In genomic region chr2:145655373-145655960, GRCm38 (mm10) we compare ENCODE assay signal across 11 mouse cellular contexts. TPM values are rescaled to one million over a fixed set of nuclear protein-coding genes. Genes with fewer than 3 reads are reported as not detected.
DNase-seq lines count a peak whose midpoint lies in the region; ATAC-seq and TF ChIP-seq lines count a peak whose summit lies in the region.
"Had no signal": no experiment of that assay in that cellular context is flagged by ENCODE, and none has a peak within 500 bp of the region (broad histone marks: within the 10 kb centered on the region; RNA-seq: fewer than 3 reads in every experiment).

No protein-coding gene starts in this region.

- no peak for DNase-seq in heart, adult 8-10 months (ENCODE audit: low spot score)
- DNase-seq in layer of hippocampus, adult 2 months (ENCODE audit: low spot score in 2 of 2) = no peak
- no peak for DNase-seq in layer of hippocampus, adult 18-20 months (ENCODE audit: low spot score in 2 of 2)
- peak; percentile 57 for DNase-seq in embryo, embryonic 10 days (ENCODE audit: low spot score)
- DNase-seq in midbrain, postnatal 0 days (ENCODE audit: low spot score) = no peak
- no peak for DNase-seq in T-cell, adult 2 months (ENCODE audit: low spot score)
- DNase-seq in adrenal gland, postnatal 25 days = no peak
- DNase-seq: left cerebral cortex, postnatal 4 days; right cerebral cortex, adult 18-20 months; thymus, adult 2 months had no signal

- 27% methylated on average over 12 of the region's 12 CpGs for WGBS in heart, embryonic 12.5 days
- WGBS in midbrain, postnatal 0 days = 31% methylated on average over 12 of the region's 12 CpGs

- 0 out of 2 replicates have a peak, but pooled peaks cover 13% of the 10 kb centered on the region for H3K4me1 ChIP-seq in heart, embryonic 12.5 days (replicated peaks)
- no peaks in the 10 kb centered on the region for H3K4me1 ChIP-seq in midbrain, postnatal 0 days (ENCODE audit: insufficient read depth, low read length)

- no peak overlapping the region for H3K4me2 ChIP-seq in heart, embryonic 12.5 days
- no peak overlapping the region for H3K4me2 ChIP-seq in midbrain, postnatal 0 days (ENCODE audit: low read depth, low read length, poor library complexity, severe bottlenecking)

- H3K36me3 ChIP-seq in heart, embryonic 12.5 days = no peaks in the 10 kb centered on the region
- H3K36me3 ChIP-seq in midbrain, postnatal 0 days (ENCODE audit: insufficient read depth, low read length) = no peaks in the 10 kb centered on the region

- H3K9ac ChIP-seq in heart, embryonic 12.5 days = no peak overlapping the region
- no peak overlapping the region for H3K9ac ChIP-seq in midbrain, postnatal 0 days (replicated peaks; ENCODE audit: low read length, poor library complexity, severe bottlenecking)

- H3K9me3 ChIP-seq in heart, embryonic 12.5 days (replicated peaks) = no peaks in the 10 kb centered on the region
- H3K9me3 ChIP-seq in midbrain, postnatal 0 days (ENCODE audit: low read length) = no peaks in the 10 kb centered on the region

- H3K27ac ChIP-seq in heart, embryonic 12.5 days (ENCODE audit: poor library complexity, severe bottlenecking) = no peak overlapping the region
- H3K27ac ChIP-seq in layer of hippocampus, adult 2 months = no peak overlapping the region
- no peak overlapping the region for H3K27ac ChIP-seq in midbrain, postnatal 0 days (ENCODE audit: low read depth, low read length)

- no peaks in the 10 kb centered on the region for H3K27me3 ChIP-seq in heart, embryonic 12.5 days (replicated peaks)
- H3K27me3 ChIP-seq in midbrain, postnatal 0 days (ENCODE audit: insufficient read depth, low read length) = no peaks in the 10 kb centered on the region

- peak; percentile 18 for TF ChIP-seq CTCF in layer of hippocampus, adult 2 months (conservative IDR thresholded peaks at IDR 0.05)
- TF ChIP-seq CTCF in midbrain, postnatal 0 days (IDR thresholded peaks at IDR 0.05) = 0 out of 2 replicates have a peak, but pooled peaks have one; percentile 4

- 0 out of 2 replicates have a peak, but pooled peaks have one; percentile 42 for ATAC-seq in heart, embryonic 12.5 days (ENCODE audit: insufficient number of reproducible peaks, low FRiP score)
- ATAC-seq in midbrain, postnatal 0 days (ENCODE audit: low FRiP score) = no peak

- H3K4me3 ChIP-seq in heart, embryonic 12.5 days = no peak overlapping the region
- H3K4me3 ChIP-seq in layer of hippocampus, adult 2 months = no peak overlapping the region
- no peak overlapping the region for H3K4me3 ChIP-seq in midbrain, postnatal 0 days (ENCODE audit: low read depth, low read length)

RNA-seq across cellular contexts. Expression of gene Rin2, which starts 19.5 kb away (rescaled TPM):
- 19.0 and 22.7 TPM in 2 replicates for polyA plus RNA-seq in heart, embryonic 12.5 days (2016; fragmentation: Nextera tagmentation; extraction: Ambion mirVana)
- 10 to 100 TPM; 17.8 to 21.7 (median 21.0) TPM for total RNA-seq in heart, adult 8-10 months (2022)
- 10 to 100 TPM; 33.3 to 33.9 TPM for total RNA-seq in layer of hippocampus, adult 2 months (2021)
- 10 to 100 TPM; 36.5 to 41.0 TPM for total RNA-seq in layer of hippocampus, adult 18-20 months (2021)
- 18.0 and 19.5 TPM in 2 replicates for total RNA-seq in midbrain, postnatal 0 days (2014; rRNA removed)
- polyA plus RNA-seq in midbrain, postnatal 0 days (2015; fragmentation: Nextera tagmentation; extraction: Ambion mirVana) = 10.5 and 10.6 TPM in 2 replicates
- total RNA-seq in adrenal gland, postnatal 25 days (2021) = 19.0 and 30.9 TPM in 2 replicates
